Mouse (Mus musculus): ENCODE data around the gene Notch3.

DNA sequence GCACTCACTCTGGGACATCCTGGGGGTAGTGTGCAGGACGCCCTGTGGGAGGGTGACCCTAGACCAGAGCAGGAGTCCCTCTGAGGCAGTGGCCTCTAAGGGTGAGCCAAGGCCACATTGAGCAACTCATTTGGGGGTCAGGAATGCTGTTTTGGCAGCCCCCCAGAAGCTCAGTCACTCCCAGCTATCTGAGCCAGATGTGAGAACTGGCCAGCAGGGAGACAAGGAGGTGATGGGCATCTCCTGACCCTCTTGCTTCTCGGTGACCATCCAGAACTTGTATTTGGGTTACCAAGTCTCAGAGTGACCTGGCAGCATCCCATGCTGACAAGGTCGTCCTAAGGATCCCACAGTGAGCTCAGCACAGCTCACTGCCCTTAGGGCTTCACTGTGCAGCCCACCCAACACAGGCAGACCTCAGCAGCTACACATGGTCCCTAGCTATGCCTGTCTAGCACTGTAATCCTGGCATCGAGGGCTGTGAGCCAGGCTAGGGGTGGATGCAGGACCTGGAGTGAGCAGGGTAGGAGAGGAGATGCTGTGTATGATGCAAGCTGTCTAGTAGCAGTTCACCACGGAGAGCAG lies 49.3 kb downstream of the Notch3 start:
- TF ChIP-seq NANOG (IDR thresholded peaks at IDR 0.05; ENCODE audit: borderline replicate concordance, low read length) (no peak), CTCF (conservative IDR thresholded peaks at IDR 0.05; ENCODE audit: low read length) (no peak)
